Mouse (Mus musculus) WW6 (cell line): ENCODE data around the gene Plcb4.
"Not testable (repeated sequence)": the region's sequence is repeated elsewhere in the genome, so short reads cannot be mapped to it uniquely, and the experiment has no call there.

ENCODE experiments used
- DNase-seq: peaks from one replicate; pipeline ENCODE4 v3.0.0-alpha.2; 2013; ENCODE audit warnings: low read depth, low spot score

Gene Plcb4

DNA sequence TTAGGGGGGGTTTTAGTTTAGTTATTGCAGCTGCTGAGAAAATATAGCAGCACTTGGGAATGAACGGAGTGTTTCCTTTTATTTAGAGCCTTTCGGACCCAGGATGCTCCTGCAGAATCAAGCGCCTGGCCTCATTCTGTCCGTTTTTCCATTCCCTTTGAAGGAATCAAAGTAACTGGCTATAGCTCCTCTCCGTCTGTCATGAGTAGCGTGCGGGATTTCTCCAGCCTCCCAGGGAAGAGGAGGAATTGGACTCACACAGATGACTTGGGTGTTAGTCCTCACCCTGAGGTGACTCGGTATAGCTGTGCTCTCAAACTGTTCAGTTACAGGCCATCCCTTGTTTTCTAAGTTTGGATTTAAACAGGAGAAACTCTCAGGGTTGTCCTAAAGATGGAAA, 14.8 kb downstream of the Plcb4 start:
- DNase-seq, result no peak

DNA sequence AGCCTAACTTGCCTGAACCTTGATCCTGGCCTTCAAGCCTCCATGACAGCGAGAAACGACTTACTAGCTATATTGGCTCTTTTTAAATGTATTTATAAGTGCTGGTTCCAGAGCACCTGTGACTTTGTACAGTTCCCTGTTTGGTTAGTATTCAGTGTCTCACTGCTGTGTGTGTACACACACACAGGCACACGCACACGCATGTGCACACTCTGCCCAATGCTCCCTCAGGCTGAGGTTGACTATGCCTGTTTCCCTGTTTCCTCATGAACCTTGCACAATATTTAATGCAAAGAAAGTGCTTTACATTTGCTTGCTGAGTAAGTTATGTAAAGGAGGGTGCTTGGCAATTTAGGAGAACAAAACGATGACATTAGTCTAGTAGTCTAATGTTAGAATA, 16.5 kb downstream of the Plcb4 start:
- no peak for DNase-seq

DNA sequence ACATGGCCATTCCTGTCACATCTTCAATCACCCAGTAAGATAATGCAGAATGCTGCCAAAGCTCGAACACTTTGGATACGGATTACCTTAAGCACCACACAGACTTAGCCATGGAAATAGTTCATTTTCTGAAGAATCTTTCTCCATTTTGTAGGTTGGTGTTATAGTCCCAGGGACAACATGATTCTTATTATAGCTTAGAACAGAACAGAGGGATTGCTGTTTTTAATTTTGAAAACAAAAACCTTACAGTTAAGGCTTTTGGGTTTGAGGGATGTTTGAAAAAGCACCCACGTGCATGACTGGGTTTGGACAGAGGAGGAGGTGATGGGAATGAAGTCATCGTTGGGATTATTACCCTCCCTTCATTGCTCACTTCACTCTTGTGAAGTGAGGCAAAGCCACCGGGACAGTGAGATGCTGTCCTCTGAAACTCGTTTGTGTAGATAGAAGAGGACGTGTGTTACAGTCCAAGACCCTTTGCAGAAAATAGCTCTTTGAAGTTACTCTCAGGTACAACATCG, 18.2 kb downstream of the Plcb4 start:
- DNase-seq, result no peak

DNA sequence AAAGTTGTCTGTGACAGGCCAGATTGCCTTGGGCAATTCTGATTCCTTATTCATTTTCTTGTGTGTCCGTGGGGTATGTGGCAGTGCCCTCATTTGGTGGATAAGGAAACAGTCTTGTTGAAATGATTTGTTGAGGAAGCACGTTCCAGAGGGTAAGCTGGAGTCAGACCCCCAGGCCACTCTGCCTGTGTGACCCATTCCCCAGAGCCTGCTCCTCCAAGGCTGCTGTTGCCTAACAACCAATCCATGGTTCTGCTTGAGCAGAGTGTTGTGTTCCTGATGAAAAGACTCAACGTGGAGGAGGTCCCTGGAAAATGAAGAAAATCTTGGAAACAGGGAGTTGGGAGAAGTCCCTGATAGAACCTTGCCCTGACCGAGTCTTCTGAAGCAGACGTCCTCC, 18.8 kb downstream of the Plcb4 start:
- DNase-seq, result no peak

DNA sequence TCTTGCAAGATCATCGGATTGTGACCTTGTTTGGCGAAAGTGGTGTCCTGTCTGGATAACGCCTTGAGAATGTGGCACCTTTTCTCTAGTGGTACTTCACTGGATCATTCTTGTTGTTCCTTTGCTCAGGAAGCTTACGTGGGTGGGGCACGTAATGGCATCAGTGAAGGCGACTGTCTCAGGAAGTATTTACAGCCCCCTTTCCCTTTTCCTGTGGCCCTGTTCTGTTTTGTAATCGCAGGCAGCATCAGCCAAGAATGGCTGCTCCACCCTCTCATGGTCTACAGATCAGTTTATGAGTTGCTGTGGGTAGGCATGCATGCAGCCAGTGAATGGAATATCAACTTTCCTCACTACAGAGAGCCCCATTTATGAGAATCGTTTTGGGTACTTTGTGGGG, 21.2 kb downstream of the Plcb4 start:
- no peak for DNase-seq

DNA sequence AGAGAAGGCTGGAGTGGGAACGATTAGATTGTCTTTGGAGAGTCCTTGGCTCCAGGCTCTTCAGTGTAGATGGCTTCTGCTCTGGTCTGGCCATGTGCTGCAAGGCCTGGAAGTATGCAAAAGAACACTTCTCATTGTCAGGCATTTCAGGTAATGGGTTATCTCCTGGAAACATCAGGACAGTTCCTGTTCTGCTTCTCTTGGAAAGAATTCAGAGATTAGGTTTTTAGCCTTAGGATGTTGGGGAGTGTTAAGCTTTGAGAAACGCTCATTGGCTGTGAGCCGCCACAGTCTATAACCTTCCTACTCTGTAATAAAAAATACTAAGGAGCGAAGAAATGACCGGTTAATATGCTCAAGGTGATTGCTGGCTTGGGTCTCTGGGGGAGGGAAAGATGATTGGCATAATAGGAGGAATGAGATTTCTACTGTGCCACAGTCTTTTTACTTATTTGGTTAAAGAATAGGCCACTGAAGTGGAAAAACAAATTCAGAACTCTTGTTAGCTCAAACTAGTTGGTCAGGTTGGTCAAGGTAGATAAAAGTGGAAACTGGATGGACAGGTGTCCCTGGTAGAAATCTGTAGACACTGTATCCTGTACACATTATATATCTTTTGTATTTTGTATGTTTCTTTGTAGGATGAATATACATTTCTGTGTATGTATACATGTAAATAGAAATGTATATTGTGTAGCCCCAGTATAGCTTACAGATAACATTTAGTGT, 21.8 kb downstream of the Plcb4 start:
- DNase-seq, result no peak

DNA sequence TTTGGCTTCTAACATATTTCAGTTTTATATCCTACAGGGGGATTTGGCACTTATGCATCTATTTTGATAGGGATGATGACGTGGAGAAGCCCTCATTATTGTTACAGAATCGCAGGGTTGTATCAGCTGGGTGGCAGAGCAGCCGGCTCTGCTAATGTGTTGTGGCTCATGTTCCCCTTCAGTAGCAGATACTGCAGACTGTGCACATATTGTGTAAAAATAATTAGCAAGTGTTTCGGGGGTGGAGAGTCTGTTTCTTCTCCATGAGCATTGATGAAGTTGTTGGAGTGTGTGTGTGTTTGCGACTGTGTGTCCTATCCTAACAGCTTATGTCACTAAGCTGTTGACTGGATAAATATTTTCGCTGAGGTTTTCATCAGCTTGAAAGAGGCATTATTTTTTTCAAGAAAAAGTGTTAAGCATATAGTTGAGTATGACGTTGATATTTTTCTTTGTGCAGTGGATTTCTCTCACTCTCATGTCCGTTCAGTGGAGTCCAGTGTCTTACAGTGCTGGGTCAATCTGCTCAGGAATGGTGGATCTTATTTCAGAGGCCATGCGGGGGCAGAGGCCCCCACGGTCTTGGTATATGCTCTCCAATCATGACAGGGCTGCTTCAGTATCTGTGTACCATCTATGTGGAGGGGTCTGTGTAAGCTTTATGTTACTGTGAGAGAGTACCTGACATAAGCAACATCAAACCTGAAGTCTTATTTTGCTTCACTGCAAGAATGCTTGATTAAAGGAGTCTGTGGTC, 25.1 kb downstream of the Plcb4 start:
- DNase-seq, result no peak

DNA sequence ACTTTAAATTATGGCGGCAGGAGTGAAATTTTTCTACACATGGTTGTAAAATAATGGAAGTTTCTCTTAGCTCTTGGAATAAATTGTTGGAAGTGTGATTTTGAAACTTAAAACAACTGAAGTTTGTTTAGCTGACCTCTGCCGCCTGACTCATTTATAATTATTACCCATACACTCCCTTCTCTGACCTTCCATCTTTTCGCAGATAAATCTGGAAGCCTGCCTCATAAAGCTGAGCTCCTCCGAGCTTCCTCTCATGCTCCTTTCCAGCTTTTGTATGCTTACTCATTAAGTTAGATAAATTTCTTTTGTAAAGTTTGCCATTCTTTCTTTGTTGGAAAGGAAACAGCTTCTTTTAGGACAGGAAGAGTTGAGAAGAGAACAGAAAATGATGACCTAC, 27.9 kb downstream of the Plcb4 start:
- no peak for DNase-seq

DNA sequence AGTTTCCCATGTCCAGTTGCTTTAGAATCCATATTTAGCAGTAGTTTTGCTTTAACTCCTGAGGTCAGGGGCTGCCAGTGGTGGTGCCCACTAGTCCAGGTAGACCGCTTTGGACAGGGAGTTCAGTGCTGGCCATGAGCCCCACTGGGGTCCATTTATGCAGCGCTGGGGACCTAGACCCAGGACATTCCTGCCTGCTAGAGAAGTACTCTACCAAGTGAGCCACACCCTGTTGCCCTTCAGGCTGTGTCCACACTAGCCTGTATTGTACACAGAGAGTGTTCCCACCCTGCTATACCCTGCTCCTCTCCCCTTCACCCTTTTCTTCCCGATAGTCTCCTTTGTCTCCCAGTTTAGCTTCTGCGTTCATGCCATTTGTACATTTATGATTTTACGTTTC, 28.8 kb downstream of the Plcb4 start:
- DNase-seq, result no peak

DNA sequence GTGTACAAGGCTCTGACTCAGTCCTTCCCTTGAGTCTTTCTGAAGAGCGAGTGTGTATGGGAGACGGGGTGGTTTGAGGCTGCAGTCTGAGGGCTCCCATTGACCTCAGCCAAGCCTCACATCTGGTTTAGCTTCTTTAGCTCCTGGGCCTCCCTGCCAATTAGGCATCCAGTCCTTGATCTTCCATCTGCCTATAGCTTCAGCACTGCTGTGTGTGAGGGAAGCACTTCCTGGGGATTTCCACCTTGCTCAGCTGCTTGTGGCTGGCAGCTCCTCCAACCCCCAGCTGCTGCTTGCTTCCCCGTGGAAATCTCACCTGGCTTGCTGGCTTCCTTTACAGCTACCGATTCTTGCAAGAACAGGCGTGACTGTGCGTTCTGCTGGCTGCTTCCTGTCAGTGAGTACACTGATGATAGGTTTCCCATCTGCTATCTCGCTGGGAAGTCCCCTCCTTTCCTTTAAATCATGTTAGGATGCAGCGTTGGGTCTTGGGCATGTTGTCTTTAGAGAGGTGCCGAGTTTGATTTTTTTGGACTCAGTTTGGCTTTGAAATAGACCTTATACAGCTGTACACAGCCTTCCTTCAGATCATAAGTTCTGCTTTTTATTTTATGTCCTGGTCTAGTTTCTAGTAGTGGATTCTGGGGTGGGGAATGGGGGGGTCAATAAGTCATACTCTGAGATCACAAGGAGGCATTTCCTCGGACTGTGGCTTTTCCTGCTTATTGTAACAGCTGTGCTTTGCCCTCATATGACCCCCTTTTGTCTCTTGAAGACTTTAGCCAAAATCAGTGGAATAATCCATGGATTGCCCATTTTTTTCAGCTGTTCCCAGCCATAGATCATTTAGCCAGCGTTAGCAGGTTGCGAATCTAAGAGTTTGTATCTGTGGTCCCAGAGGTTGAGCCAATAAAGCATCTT, 34.0 kb downstream of the Plcb4 start:
- no peak for DNase-seq

DNA sequence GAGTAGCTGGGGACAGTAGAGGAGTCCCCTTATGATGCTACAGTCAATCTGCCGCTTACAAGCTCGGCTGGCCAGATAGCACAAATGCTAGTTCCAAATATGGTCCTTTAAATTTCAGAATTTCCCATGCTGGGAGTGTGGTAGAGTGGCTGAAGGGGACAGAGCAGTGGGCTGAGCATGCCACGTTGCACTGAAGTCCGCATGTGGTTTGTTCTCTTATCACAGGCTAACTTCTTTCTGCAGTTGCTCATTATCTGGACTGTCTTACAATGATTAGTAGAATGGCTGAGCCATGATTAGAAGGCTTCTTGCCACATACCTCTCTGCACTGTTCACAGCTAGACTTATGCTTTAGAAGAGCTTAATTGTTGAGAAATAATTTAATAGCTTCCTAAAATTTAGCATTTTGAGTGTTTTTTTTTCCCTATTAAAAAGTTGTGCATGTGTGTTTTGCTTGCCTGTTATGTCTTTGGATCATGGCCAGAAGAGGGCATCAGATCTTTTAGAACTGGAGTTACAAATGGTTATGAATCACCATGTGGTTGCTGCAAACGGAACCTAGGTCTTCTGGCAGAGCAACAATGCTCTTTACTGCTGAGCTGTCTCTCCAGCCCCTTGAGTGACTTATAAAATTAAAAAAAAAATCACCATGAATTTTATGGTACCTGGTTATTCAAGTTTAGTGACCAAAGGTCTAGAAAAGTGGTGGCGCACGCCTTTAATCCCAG, 42.0 kb downstream of the Plcb4 start:
- no peak for DNase-seq

DNA sequence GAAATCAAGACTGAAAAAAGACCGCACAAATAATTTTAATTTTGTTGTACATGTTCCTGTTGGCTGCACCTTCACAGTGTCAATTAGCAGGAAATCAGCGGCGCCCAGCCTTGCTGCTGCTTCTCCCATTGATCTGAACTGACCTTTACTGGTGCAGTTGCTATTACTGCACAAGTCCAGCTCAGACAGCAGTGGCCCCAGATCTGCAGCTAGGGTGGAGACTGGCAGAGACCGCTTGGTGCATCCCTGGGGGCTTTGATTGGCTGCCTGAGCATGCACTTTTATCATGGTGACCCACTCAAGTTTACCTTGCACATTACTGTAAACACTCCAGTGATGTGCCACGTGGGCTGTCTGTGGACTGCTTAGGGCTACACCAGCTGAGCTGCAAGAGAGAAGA, 45.9 kb downstream of the Plcb4 start:
- DNase-seq, result no peak

DNA sequence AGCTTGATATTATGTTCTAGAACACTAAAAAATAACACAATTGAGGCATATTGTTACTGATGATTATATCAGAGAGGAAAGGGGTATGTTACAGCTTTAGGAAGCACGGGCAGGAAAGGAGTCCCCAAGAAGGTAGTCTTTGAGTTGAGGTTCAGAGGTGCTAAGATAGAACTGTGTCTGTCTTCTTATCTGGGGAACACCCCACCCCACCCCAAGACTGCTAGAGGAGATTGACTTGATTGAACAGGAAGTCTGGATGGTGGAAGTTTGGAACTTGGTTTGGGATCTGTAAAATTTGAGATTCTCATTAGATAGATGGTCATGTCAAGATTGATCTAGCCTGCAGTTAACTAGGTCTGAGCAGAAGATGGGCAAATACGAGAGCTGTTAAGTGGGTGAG, 48.5 kb downstream of the Plcb4 start:
- no peak for DNase-seq

DNA sequence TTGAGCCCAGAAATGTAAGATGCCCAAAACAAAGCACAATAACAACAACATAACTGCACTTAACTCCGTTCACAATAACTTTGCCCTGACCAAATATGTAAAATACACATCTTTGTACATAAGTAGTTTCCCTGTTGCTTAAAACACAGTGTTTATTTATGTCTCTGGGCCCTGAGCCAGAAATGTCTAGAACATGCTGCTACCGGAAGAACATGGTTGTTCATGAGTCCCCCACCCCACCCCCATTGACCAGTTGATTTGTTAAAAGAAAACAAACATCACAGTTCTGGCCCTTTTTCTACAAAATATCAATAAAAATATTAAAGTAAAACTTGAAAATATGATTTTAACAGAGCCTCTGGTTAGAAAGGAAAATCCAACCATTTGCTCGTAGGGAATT, 49.6 kb downstream of the Plcb4 start:
- DNase-seq, result no peak

DNA sequence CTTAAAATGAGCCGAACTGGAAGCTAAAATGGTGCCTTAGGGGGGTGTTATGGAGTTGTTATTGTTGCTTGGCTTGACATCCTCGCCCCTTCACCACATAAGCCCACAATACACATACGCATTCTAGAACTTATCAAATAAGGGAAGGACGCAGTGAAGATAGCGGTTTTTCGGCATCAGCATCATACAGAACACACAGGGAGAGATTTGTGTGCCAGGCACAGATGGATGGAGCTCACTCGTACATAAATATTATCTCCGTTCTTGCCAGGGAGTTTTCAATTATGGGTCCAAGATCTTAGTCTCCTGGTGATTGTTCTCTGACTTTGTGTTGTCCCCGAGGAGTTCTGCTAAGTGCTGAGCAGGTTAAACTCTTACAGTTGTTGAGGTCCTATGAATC, 50.0 kb downstream of the Plcb4 start:
- no peak for DNase-seq

DNA sequence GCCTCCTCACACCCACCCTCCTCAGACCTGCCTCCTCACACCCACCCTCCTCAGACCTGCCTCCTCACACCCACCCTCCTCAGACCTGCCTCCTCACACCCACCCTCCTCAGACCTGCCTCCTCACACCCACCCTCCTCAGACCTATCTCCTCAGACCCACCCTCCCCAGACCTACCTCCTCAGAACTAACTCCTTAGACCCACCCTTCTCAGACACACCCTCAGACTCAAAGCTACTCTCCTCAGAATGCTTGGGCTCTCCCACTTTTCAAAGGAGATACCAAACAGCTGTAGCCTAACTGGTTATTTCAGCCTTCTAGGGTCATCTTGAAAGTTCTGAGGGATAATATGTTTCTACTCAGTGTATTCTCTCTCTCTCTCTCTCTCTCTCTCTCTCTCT, 50.9 kb downstream of the Plcb4 start:
- not testable (repeated sequence) for DNase-seq

DNA sequence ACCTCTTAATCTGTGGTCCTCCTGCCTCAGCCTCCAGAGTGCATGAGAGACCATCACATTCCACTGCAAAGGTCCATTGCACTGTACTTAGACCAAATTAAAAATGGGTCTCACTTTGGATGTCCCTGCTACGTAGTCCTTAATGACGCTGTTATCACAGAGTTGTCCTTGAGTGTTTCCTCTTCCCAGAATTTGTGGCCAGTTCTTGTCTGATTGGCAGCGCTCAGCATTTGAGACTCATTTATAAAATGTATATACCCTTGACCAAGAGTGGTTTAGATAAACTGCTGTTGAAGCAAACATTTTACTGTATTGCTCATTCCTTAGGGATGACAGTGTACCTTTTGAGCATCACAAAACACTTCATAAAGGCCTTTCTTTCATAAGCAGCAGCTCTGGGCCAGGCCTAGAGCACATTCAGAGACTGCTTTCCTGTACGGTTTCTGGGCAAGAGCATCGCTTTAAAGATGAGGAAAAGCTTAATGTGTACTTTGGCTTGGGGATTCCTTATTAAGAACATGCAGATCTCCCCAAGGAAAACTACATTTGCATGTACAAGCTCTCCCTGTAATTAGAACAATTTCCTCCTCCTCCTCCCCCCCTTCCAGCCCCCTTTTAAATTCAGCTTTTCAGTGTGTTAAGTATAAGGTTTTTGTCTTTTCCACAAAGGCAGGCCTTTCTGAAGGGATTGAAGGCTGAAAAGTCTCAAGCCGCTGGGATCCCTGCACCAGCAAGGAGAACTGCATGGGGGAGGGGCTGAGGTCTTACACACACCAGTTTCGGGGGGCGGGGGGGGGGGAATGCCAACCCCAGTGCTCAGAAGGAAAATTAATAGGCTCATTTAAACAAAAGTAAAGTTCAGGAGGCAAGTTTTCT, 52.5 kb downstream of the Plcb4 start:
- no peak for DNase-seq

DNA sequence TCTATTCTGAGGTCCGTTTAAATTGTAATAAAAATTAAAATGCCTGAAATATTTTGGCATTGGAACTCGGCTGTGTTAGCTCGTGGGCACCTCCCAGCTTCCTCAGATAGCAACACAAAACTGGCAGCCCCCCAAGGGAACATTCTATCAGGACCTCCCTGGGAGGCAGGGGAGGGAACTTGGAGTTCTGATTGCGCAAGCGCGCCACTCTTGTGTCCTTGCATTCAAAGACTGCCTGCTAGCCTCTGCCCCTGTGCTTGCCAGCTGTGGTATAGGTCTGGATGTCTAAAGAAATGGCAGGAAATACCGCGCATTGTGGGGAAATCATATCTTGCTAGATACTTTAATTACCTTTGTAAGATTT, 53.1 kb downstream of the Plcb4 start:
- no peak for DNase-seq

DNA sequence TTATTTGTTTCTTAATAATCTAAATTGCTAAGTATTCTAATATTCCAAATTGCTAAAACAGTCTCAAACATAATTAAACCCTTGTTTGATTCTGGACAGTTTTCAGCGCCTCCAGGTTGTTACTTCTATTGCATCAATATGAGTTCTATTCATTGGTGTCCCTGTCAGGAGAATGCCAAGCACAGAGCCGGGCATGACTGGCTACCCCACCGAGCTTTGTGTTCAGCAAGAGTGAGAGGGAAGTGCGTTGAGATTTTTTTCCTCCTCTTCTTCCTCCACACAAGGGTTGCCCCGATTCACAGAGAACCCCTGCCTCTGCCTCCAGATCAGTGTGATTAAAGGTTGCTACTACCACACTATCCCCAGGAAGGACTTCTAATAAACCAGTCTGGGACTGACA, 53.5 kb downstream of the Plcb4 start:
- DNase-seq, result no peak

DNA sequence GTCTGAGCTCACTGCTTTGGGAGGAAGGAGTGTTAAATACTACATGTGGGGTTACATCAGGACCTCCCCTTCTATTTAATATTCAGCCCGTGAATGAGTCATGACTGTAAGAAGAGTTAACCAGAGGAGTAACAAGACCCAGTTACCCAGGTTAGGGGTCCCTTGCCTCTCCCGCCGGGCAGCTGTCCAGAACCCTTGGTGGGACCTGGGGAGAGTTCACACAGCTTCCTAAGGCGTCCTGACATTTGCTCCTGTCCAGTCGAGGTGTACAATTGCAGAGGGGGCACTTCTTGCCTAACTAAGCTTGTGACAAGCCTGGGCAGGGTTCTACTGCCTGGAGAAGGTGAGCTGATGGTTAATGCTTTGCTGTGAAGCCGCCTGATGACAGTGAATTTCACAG, 54.1 kb downstream of the Plcb4 start:
- DNase-seq, result no peak

DNA sequence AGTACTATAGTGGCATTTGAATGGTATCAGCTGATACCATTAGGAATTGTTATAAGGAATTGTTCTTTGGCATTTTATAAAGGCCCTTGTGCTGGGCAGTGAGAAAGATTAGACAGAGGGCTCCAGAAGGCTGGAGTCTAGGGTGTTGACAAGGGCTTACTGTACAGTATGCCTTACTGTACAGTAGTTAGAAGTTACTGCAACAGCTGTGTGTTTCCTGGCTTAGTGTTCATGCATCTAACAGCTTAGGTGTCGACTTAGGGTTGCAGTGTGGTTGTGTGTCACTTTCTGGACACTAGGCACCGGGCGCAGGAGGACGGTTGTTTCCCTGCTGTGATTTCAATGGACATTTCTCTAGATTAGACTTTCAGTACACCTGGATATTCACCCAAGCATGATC, 57.4 kb downstream of the Plcb4 start:
- DNase-seq, result no peak
